Mouse (Mus musculus): ENCODE data around the gene Erbb4. TPM values are rescaled to one million over a fixed set of nuclear protein-coding genes. Genes with fewer than 3 reads are reported as not detected.

Erbb4 gene
- total RNA-seq (2021): 10 to 100 TPM; 26.5 to 28.0 TPM

DNA sequence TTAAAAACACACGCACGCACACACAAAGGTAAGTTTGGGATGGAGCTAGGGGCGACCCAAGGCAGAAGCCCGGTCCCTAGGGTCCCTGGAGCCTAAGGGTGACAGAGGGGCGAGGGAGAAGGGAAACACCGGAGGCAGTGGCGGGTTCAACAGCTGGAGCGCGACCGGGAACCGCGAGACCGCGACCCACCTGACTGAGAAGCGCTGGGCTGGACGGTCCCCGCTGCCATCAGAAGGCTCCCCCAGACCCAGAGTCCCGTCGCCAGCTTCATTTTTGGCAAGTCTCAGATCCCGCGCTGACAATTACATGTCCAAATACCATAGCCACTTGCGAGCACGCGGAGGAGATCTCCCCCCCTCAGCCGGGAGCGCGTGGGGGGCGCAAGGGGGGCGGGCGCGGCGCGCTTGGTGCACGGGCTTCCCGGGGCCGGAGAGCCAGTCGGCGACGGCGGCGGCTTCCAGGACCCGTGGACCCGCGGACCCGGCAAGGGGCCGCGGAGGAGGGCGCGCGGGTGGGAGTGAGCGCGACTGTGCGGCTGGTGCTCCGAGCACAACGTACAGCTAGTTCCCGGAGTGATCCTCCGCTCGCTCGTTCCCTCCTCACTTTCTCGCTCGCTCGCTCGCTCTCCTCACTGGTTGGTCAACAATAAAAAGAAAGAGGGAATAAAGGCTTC is at the start of gene Erbb4:
Erbb4 (minus strand) TSS at position 575 of the 674 bp plus-strand sequence.
- peak; percentile 39 for DNase-seq

DNA sequence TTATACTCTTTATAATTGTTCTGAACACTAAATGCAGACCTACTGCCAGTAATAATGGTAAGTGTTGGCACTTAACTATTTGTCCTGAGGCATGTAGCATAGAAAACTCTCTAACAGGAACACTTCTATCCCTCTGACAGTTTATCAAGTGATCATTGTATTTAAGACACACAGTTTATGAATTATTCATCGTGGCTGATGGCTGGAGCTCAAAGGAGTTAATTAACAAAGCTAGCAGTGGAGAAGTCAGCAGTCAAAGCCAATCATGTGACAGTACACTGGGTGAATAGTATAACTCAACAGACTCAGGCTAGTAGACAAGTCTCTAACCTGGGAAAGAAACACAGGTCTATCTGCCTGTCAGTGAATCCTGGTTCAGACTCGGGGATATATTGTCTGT is 49.5 kb upstream of the Erbb4 start:
- DNase-seq: no peak

DNA sequence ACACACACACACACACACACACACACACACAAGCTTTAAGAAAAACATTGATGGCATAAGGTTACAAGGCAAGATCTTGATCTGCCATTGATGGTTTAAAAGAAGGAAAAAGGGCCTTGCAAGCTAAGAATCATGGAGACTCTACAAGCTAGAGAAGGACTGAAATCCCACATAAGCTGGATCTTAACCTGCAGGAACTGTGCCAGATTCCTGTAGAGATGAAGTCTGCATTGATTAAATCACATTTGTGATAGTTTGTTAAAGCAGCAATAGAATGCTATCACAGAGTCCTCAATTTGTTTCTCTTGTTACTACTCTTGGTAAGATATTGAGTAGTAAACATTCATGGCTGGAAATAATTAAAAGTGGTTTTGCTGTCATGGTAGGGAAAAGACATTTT is 33.5 kb upstream of the Erbb4 start:
- no peak for DNase-seq

DNA sequence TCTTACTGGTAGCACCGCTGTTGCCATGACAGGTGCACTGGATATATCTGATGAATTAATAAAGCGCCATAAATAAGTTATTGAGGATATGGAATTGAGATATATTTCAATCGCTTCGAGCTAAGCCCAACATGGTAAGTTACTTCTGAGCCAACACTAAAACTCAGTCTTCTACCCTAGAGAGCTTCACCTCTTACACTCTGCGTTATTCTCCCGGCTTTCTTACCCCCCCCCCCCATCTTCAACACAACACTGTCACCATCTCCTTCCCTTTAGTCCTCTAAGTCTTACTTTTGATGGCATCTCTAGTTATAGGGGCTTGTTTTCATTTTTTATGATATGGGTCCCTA is 31.6 kb upstream of the Erbb4 start:
- DNase-seq: no peak

DNA sequence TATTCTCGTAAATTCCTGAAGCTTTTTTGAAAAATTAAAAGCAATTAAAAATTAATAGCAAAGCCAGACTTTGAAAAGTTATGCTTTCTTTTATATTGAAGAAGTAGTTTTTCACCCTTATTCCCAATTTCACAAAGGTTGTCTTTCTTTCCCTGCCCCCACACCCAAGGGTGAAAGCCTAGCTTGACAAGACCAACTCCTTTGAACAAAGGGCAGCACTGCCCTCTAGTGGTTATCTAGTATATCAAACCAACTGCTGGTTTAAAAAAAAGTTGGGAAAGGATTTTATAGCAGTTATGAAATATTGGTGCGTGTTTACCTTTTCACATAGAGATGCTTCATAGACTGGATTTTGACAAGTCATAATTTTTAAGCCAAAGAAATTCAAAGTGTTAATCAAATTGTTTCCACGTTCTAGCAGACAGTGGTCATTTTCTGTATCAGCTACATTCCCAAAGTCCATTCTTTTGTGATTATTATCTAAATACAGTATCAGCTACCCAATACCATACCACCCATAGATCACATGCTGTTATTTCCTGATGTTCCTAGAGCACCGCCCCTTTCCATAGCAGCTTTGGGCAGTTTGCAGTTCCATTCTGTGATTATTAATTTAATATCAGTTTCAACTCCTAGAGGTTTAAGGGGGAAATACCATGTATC is 31.1 kb upstream of the Erbb4 start:
- DNase-seq: peak; percentile 67

DNA sequence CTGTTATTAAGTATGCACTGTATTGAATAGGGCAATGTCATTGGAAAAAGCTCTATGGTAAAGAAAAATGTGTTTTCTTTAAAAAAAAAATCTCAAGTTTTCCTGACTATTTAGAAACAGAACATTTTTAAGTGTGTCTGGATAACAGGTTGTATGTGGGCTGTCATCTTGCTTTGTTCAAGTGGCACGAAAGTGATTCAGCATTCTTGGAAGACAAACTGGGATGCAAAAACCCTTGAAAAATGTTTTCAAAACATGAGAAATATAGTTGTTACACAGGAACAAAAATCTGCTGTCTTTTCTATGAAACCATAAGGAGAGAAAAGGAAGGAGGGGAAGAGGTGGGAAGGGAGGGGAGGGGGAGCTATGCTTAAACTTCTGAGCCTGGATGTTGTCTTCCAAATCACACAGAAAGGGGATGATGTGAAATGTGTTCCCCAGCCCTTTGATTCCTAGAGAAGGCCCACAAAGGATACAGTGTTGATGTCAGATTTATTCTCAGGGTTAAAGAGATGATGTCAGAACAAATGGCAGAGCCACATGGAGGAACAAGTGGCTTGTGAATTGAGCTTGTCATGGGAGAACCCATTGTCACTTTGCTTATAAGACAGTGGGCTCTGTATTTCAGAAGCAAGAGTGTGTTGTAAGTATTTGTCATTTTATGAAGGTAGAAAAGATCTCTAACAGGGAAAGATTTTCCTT is 16.4 kb upstream of the Erbb4 start:
- DNase-seq: no peak

DNA sequence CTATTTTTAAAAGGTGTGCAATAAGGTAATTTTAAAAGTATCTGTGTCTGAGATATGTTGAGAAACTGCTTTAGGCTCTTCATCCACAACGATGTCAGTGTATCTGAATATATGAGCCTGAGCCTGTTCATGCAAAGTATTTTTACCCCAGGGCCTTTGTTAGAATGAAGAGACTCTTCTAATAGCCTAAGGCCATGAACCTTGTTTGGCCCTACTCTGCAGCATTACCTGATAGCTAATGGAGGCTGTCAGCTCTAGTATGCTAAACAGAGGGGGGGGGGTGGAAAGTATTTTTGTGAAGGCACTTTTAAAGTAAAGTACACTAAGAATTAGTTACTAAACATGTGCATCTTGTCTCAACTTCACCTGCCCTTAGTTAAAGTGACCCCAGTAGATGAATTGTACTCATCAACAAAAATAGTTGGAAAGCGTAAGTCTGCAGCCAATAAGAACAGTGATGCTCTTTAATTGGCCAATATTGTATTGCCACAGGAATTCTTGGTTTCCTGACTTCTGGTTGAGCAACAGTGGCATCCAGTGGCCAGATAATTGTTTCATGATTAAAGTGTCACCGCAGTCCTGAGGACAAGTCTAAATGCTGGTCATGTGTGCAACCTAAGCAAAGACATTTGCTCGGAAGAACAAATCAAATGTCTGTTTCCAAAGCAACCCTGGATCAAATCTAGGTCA is 10.5 kb upstream of the Erbb4 start:
- DNase-seq: peak; percentile 32

DNA sequence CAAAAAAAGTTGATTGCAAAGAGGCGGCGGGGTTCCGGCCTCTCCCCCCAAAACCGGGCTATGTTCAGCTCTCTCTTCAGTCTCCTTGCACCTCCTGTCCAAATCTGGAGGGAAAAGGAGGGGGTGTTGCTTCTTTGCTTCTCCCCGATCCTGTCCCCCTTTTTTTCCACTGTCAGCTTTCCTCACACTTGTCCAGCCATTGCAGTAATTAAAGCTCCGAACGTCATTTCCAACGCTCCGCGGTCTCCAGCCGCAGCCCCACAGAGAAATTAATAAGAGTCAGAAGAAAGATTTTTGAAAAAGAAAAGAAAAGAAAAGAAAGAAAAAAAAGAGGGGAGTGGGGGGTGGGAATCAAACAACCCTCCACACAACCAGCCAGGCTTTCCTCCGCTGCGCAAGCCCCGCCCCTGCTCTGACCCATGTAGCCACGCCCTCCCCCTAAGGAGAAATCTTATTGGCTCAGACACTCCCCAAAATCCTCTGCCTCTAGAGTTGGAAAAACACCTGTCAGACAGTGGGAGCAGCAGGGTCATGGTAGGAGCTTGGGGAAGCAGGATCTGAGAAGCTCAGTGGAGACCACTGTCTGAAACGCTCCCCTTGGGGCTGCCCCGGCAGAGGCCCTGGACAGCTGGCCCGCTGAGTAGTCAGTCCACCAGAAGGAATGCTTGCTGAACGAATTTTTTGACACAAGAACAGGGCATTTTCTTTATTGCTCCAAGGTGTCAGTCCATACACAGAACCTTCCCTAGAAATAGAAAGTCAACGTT is 483 bp upstream of the Erbb4 start:
- DNase-seq: peak; percentile 70

DNA sequence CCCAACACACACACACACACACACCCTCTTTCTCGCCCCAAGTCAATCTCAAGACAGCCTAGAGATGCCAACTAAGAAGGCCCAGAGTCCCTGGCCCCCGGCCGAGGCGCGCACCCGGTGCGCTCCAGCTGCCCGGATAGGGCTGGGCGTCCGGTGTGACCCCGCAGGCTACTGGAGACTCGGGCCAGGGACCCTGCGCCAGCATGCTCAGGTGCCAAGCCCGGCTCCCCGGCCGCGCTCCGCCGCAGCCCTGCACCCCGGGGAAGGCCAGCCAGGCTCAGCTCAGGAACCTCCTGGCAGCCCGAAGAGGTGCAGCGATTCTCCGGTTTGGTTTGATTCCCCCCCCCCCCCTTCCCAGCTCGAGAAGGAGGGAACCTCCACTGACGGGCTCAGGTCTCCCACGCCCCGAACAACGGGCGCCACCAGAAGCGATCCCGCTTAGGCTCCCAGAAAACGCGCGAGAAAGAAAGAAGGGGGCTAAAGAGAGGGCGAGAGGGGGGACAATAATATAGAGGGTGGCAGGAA is 860 bp downstream of the Erbb4 start:
- DNase-seq: peak; percentile 60

DNA sequence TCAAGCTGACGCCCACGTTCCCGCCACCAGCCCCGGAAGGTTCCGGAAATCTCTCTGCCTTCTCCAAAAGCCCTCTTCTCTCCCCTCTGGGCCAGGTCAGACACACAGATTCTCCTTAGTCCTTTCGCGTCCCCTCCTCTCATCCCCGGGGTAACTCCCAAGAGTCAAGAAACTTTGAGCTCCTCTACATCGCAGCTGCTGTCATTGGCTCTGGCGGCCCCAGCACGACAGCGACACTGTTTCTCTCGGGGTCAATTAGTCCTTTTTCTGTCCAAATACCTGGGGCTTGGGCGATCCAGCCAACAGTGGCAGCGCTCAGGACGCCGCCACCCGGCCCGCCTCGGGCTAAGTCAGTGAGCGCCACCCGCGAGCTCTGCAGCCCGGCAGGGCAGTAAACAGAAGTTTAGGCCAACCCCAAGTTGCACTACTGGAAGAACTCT is 1.5 kb downstream of the Erbb4 start:
- peak; percentile 60 for DNase-seq

DNA sequence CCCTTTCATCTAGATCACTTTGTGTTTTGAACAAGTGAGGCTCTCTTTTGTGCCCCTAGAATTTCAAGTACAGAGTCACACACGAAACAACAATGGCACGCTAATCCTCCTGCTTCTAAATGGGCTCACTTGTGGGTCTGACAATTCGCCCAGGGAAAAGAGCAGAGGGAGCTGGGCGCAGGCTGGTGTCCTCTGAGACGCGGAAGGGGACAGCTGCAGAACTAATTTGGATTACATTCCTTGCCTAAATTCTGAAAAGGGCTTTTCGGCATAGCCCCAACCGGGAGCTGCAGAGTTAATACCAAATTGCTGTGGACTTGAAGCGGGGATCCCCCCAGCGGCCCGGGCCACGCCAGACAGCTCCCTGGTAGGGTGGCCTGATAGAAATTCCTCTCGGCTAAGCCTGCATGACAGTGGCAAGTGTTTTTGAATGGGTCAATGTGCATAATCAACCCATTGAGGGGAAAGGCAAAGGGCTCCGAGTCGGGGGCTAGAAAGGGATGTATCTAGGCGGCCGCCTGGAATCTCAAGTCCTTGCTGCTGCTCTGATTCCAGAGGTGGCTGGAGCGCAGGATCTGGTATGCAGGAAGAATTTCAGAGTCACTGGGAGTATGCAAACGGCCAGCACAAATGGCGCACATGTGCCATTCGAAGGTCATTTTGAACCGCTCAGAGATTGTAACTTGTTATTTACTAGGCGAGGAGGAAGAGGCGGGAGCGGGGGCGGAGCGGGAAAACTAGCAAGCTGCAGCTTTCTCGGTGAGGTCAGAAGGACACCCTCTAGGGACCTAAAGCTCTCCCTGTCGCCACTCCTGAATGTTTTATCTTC is 2.2 kb downstream of the Erbb4 start:
- peak; percentile 65 for DNase-seq

DNA sequence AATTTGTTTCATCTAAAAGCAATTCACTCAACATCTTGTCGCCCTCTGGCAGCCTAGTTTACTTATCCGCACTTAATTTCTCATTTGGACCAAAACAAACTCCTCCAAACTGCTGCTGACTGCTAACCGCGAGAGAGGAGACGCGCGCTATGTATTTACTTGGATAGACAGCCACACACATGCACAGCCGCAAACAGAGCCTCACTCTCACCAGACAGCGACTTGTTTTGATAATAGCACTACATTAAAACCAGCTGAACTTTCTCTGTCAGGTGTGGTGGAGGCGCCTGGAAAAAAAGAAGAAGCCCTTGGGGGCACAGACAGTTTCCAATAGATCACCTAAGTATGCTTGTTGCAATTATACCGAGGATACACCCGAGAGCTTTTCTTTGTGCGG is 2.8 kb downstream of the Erbb4 start:
- DNase-seq: peak; percentile 24

DNA sequence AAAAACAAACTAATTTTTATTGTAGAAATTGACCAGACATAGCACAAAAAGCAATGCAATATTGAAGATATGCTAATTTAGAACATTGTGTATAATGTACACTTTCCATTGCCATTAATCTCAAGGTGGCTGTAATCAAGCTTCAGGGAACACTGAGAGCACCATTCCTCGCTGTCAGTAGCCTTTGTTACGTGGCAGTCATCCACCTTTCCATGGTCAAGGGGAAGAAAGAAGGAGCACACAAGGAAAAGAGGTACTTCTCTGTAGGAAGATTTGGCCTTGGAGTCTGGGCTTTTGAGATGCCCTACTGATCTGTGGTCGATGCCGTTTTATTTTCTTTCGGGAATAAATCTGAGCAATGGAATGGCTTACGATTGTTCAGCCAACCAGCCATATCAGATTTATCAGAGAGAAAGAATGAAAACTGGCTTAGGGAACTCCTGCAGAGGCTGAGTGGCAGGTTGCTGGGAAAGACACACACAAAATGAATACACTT is 4.6 kb downstream of the Erbb4 start:
- no peak for DNase-seq

DNA sequence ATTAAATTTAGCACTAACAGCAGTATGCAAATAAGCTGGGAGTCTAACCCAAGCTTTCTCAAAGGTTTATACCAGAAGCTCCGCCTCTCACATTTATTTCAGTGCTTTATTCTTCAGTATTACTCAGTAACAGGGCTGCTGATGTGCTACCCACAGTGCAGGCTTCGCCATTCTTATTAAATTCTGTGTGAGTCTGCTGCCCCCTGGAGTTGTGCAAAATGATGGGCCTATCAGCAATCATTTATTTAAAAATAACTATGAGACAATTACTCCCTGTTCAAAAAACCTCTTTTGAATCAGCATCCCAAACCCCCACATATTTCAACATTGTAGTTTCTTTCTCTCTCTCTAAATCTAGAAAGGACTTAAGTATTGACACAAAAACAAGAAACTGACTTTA is 6.2 kb downstream of the Erbb4 start:
- DNase-seq: no peak

DNA sequence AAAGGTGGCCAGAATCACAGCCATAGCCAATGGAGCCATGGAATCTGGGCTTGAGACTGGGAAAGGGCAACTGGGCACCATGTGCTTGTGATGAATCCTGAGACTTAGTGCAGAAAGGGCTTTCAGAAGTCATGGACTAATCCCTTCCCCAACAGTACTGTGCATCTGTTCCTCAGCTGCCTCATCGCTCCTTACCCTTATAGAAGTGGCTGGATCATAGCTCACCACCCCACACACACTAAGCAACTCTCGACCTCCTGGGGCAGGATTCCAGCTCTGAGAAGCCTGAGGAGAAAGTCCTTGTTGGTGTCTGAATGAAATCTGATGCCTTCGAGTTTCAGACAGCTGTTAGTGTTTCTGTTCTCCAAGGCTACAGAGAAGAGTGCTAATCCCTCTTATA is 14.8 kb downstream of the Erbb4 start:
- DNase-seq: no peak

DNA sequence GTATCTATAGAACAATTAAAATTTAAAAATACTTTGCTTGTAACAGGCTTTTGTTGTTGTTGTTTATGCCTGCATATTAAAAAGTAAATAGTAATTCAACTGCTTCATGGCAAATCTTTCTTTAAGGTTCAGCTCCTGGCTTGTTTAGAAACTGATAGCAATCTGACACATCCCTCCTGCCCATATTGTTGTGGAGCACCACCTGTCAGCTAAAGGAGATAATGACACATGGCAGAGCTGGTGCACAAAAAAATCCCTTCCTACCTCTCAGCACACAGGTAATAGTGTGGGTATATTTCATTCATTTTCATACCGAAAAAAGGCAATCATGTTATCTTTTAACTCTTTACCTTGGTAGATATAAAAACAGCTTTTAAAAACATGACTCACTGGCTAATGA is 18.5 kb downstream of the Erbb4 start:
- DNase-seq: no peak

DNA sequence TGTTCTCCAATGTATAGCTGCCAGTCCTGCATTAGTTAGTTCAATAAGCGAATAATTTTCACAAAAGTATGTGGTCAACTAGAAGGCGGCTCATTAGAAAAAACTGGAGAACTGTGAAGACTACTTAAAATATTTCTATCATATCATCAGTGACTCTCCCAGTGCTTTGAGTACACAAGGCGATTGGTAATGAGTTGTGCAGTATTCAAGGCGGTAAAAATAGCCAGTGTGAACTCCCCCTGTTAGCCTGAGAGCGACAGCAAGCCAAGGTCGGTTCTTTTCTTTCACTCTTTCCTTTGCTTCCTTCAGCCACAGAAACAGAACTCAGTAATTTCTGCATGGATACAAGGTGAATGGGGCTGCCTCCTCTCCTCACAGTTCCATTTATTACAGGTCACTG is 22.1 kb downstream of the Erbb4 start:
- DNase-seq: no peak

DNA sequence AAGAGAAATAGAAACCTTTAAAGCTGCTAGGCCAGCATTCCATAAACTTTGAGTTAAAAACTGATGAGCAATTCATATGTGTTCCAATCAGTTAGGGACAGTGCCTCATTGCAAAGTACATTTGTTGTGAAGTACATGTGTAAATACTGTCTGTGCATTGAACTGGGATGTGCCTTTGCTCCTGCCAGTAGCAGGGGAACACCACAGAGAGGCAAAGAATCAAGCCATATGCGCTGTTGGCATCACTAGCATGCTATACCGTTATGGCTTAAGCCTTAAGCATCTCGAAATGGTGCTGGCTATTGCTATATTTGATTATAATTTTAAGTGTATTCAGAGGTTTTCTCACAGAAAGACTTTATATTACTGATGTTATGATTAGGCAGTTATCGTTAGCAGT is 58.9 kb downstream of the Erbb4 start:
- DNase-seq: no peak

DNA sequence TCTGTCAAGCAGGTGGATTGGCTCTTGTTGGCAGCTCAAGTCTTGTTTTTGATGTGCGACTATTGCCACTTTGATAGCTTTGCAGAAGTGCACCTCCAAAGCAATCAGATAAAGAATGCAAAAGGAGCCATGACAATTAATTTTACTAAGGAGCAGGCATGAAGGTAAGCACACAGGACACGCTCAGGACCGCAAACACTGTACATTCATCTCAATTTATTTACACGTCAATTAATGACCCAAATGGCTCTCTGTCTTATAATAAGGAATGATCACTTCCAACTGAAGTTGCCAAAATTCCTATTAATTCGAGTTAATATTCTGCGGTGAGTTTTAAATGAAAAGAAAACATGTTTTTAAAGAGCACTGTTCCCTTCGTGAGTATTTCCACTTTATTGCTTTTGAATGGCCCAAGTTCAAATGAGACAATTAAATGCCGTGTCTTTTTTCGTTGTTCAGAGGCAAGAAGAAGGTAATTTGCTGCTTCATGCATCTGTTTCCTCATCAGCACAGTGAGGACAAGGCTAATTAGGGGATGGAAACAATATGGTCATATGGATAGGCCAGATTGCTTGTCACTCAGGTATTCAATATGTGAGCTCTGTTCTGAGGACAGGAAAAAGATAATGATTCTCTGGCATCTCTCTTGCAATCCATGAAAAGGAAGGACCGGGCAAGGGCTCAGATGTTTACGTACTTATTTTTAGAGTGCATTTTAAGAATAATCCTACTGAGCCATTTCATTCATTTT is 61.5 kb downstream of the Erbb4 start:
- no peak for DNase-seq

DNA sequence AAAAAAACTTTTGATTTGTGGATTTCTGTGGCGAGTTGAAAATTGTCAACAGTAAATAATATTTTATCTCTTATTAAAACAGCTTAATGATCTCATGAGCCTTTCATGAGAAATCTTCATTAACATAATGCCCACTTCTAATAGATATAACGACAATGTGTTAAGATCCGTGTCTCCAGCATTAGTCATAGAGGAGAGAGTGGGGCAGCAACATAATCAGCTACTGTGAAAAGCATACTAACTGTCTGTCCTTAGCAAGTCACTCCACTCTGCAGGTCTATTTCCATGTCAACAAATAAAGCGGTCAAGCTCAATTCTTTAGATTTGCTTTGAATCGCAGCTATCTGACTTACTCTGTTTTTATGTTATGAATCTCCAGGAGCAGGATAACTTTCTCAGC is 80.0 kb downstream of the Erbb4 start:
- DNase-seq: no peak
